Mouse (Mus musculus): Measurements from ENCODE around the gene Pdk2. TPM values are rescaled to one million over a fixed set of nuclear protein-coding genes. Genes with fewer than 3 reads are reported as not detected.
A peak's percentile ranks its signal among the peaks of the same experiment; 100 is the strongest.
"Not testable (repeated sequence)": the region's sequence is repeated elsewhere in the genome, so short reads cannot be mapped to it uniquely, and the experiment has no call there.

The Pdk2 gene
- polyA plus RNA-seq, 1 experiment from 2014 or later = 13.9 TPM

- Histone ChIP-seq H3K4me2 (ENCODE audit: low read depth, low read length) (peak overlapping the region; percentile 70), H3K36me3 (ENCODE audit: control insufficient read depth, insufficient read depth) (peaks cover 10% of the 10 kb centered on the region), H3K4me1 (ENCODE audit: control insufficient read depth, low read depth, low read length) (peaks cover 69% of the 10 kb centered on the region), H3K9ac (ENCODE audit: low read depth, low read length) (peak overlapping the region; percentile 85), H3K4me3 (ENCODE audit: low read depth, low read length) (peak overlapping the region; percentile 71), H3K27ac (ENCODE audit: low read length) (peak overlapping the region; percentile 98)
- not testable (repeated sequence) for H3K27me3 ChIP-seq (ENCODE audit: control insufficient read depth, insufficient read depth, low read depth, low read length); ATAC-seq (ENCODE audit: low read depth); H3K9me3 ChIP-seq (replicated peaks; ENCODE audit: control insufficient read depth, low read length)
- WGBS (ENCODE audit: insufficient replicate concordance) = 18% methylated on average over 3 of the region's 4 CpGs
Measured at GRCm38 (mm10) chr11:95010841-95011403, 30.2 kb downstream of the Pdk2 start.

- Histone ChIP-seq H3K27me3 (ENCODE audit: control insufficient read depth, insufficient read depth, low read depth, low read length) (no peaks in the 10 kb centered on the region), H3K9me3 (replicated peaks; ENCODE audit: control insufficient read depth, low read length) (no peaks in the 10 kb centered on the region), H3K9ac (ENCODE audit: low read depth, low read length) (peak overlapping the region; percentile 85), H3K36me3 (ENCODE audit: control insufficient read depth, insufficient read depth) (peaks cover 10% of the 10 kb centered on the region), H3K4me2 (ENCODE audit: low read depth, low read length) (peak overlapping the region; percentile 85), H3K27ac (ENCODE audit: low read length) (peak overlapping the region; percentile 98), H3K4me3 (ENCODE audit: low read depth, low read length) (peak overlapping the region; percentile 71), H3K4me1 (ENCODE audit: control insufficient read depth, low read depth, low read length) (peaks cover 65% of the 10 kb centered on the region)
- no peak for ATAC-seq (ENCODE audit: low read depth)
- under 1% methylated on average over 39 of the region's 40 CpGs for WGBS (ENCODE audit: insufficient replicate concordance)
Measured at GRCm38 (mm10) chr11:95010141-95010739, 30.9 kb downstream of the Pdk2 start.

GRCm38 (mm10) chr11:95009629-95010014, 31.5 kb downstream of the Pdk2 start, which contains the start of gene Samd14:
Samd14 (plus strand) TSS chr11:95009879.
- peak within 1 kb of the TSS; percentile 98 for H3K27ac ChIP-seq (ENCODE audit: low read length)
- no peaks in the 10 kb centered on the region for H3K9me3 ChIP-seq (replicated peaks; ENCODE audit: control insufficient read depth, low read length)
- H3K9ac ChIP-seq (ENCODE audit: low read depth, low read length) = peak within 1 kb of the TSS; percentile 85
- peak within 1 kb of the TSS; percentile 71 for H3K4me3 ChIP-seq (ENCODE audit: low read depth, low read length)
- ATAC-seq (ENCODE audit: low read depth) = peak; percentile 27
- H3K4me2 ChIP-seq (ENCODE audit: low read depth, low read length) = peak within 1 kb of the TSS; percentile 85
- peaks cover 10% of the 10 kb centered on the region for H3K36me3 ChIP-seq (ENCODE audit: control insufficient read depth, insufficient read depth)
- WGBS (ENCODE audit: insufficient replicate concordance) = under 1% methylated on average over 31 of the region's 32 CpGs
- H3K4me1 ChIP-seq (ENCODE audit: control insufficient read depth, low read depth, low read length) = peaks cover 59% of the 10 kb centered on the region
- no peaks in the 10 kb centered on the region for H3K27me3 ChIP-seq (ENCODE audit: control insufficient read depth, insufficient read depth, low read depth, low read length)

- Histone ChIP-seq H3K27me3 (ENCODE audit: control insufficient read depth, insufficient read depth, low read depth, low read length) (no peaks in the 10 kb centered on the region), H3K9me3 (replicated peaks; ENCODE audit: control insufficient read depth, low read length) (no peaks in the 10 kb centered on the region), H3K4me2 (ENCODE audit: low read depth, low read length) (peak overlapping the region; percentile 85), H3K4me1 (ENCODE audit: control insufficient read depth, low read depth, low read length) (peaks cover 52% of the 10 kb centered on the region), H3K4me3 (ENCODE audit: low read depth, low read length) (peak overlapping the region; percentile 71), H3K27ac (ENCODE audit: low read length) (peak overlapping the region; percentile 98), H3K36me3 (ENCODE audit: control insufficient read depth, insufficient read depth) (peaks cover 8% of the 10 kb centered on the region), H3K9ac (ENCODE audit: low read depth, low read length) (peak overlapping the region; percentile 85)
- WGBS (ENCODE audit: insufficient replicate concordance) = 27% methylated on average over 15 of the region's 15 CpGs
- ATAC-seq (ENCODE audit: low read depth) = no peak
Measured at GRCm38 (mm10) chr11:95008661-95009628, 32.2 kb downstream of the Pdk2 start.

GRCm38 (mm10) chr11:95007418-95007817, 33.7 kb downstream of the Pdk2 start:
- peaks cover 17% of the 10 kb centered on the region for H3K36me3 ChIP-seq (ENCODE audit: control insufficient read depth, insufficient read depth)
- no peaks in the 10 kb centered on the region for H3K27me3 ChIP-seq (ENCODE audit: control insufficient read depth, insufficient read depth, low read depth, low read length)
- H3K4me1 ChIP-seq (ENCODE audit: control insufficient read depth, low read depth, low read length) = peaks cover 44% of the 10 kb centered on the region
- H3K4me2 ChIP-seq (ENCODE audit: low read depth, low read length) = peak overlapping the region; percentile 78; the same call in 1 of the 2 replicates
- H3K4me3 ChIP-seq (ENCODE audit: low read depth, low read length) = no peak overlapping the region
- ATAC-seq (ENCODE audit: low read depth) = no peak
- H3K27ac ChIP-seq (ENCODE audit: low read length) = peak overlapping the region; percentile 72
- 16% methylated on average over 3 of the region's 3 CpGs for WGBS (ENCODE audit: insufficient replicate concordance)
- no peak overlapping the region; the same call in 1 of the 2 replicates for H3K9ac ChIP-seq (ENCODE audit: low read depth, low read length)
- no peaks in the 10 kb centered on the region for H3K9me3 ChIP-seq (replicated peaks; ENCODE audit: control insufficient read depth, low read length)

GRCm38 (mm10) chr11:95006525-95007219, 34.5 kb downstream of the Pdk2 start:
- Histone ChIP-seq H3K36me3 (ENCODE audit: control insufficient read depth, insufficient read depth) (peaks cover 25% of the 10 kb centered on the region), H3K4me2 (ENCODE audit: low read depth, low read length) (peak overlapping the region; percentile 78), H3K9me3 (replicated peaks; ENCODE audit: control insufficient read depth, low read length) (no peaks in the 10 kb centered on the region), H3K4me1 (ENCODE audit: control insufficient read depth, low read depth, low read length) (peaks cover 49% of the 10 kb centered on the region), H3K27ac (ENCODE audit: low read length) (peak overlapping the region; percentile 72), H3K4me3 (ENCODE audit: low read depth, low read length) (peak overlapping the region; percentile 56), H3K27me3 (ENCODE audit: control insufficient read depth, insufficient read depth, low read depth, low read length) (no peaks in the 10 kb centered on the region), H3K9ac (ENCODE audit: low read depth, low read length) (peak overlapping the region; percentile 50)
- WGBS (ENCODE audit: insufficient replicate concordance) = under 1% methylated on average over 27 of the region's 27 CpGs
- ATAC-seq (ENCODE audit: low read depth) = peak; percentile 50

- no peak for ATAC-seq (ENCODE audit: low read depth)
Measured at GRCm38 (mm10) chr11:95006038-95006437, 35.1 kb downstream of the Pdk2 start.

GRCm38 (mm10) chr11:95004937-95005198, 36.3 kb downstream of the Pdk2 start:
- no peak for ATAC-seq (ENCODE audit: low read depth)
- Histone ChIP-seq H3K36me3 (ENCODE audit: control insufficient read depth, insufficient read depth) (peaks cover 31% of the 10 kb centered on the region), H3K4me1 (ENCODE audit: control insufficient read depth, low read depth, low read length) (peaks cover 66% of the 10 kb centered on the region), H3K27me3 (ENCODE audit: control insufficient read depth, insufficient read depth, low read depth, low read length) (no peaks in the 10 kb centered on the region), H3K4me2 (ENCODE audit: low read depth, low read length) (no peak overlapping the region), H3K9me3 (replicated peaks; ENCODE audit: control insufficient read depth, low read length) (no peaks in the 10 kb centered on the region), H3K9ac (ENCODE audit: low read depth, low read length) (no peak overlapping the region), H3K27ac (ENCODE audit: low read length) (no peak overlapping the region), H3K4me3 (ENCODE audit: low read depth, low read length) (no peak overlapping the region)
- WGBS (ENCODE audit: insufficient replicate concordance) = 73% methylated on average over 6 of the region's 6 CpGs

More at GRCm38 (mm10) chr11:95006038-95006437, 35.1 kb downstream of the Pdk2 start:
- Histone ChIP-seq H3K4me3 (ENCODE audit: low read depth, low read length) (peak overlapping the region; percentile 56), H3K9ac (ENCODE audit: low read depth, low read length) (peak overlapping the region; percentile 50; the same call in 1 of the 2 replicates), H3K27ac (ENCODE audit: low read length) (peak overlapping the region; percentile 72), H3K9me3 (replicated peaks; ENCODE audit: control insufficient read depth, low read length) (no peaks in the 10 kb centered on the region), H3K4me1 (ENCODE audit: control insufficient read depth, low read depth, low read length) (peaks cover 54% of the 10 kb centered on the region), H3K4me2 (ENCODE audit: low read depth, low read length) (peak overlapping the region; percentile 78), H3K36me3 (ENCODE audit: control insufficient read depth, insufficient read depth) (peaks cover 29% of the 10 kb centered on the region), H3K27me3 (ENCODE audit: control insufficient read depth, insufficient read depth, low read depth, low read length) (no peaks in the 10 kb centered on the region)
- 39% methylated on average over 4 of the region's 4 CpGs for WGBS (ENCODE audit: insufficient replicate concordance)
